Mouse (Mus musculus): Measurements from ENCODE around the gene Zfp143. TPM values are rescaled to one million over a fixed set of nuclear protein-coding genes. Genes with fewer than 3 reads are reported as not detected.
"Not testable (repeated sequence)": the region's sequence is repeated elsewhere in the genome, so short reads cannot be mapped to it uniquely, and the experiment has no call there.

The Zfp143 gene
- total RNA-seq, 1 experiment from 2014 or later, result 33.7 TPM

DNA sequence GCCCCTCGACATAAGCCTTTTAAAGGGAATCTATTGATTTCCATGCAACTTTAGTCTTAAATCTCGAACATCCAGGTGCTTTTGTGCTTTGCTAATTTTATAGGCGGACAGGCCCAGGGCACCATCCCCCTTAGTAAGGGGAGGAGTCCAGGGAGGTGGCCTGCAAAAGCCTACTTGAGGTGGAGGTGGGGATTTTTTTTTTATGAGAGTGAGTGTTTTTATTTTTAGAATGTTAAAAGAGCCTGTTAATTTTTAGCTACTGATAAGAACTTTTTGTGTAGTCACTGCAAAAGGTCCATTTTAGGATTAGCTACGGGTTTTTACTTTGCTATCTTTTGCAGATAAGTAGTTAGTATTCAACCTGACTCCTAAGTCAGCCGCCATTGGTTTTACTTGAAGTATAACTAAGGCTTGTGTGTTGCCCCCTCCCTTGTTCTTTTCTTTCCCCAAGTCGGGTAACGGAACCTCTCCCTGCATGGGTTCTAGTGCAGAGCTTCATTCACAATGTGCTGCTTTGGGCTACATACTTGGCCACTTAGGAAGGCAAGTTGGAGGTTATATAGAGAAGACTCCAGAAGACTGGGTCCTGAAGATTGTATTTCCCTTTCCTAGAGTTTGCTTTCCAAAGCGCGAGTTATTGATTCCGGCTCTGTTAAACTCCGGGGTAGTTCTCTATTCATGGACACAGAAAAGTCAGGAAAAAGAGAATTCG is 63.0 kb downstream of the Zfp143 start:
- no peak for ATAC-seq (replicated peaks; ENCODE audit: low read depth, poor library complexity, severe bottlenecking)

DNA sequence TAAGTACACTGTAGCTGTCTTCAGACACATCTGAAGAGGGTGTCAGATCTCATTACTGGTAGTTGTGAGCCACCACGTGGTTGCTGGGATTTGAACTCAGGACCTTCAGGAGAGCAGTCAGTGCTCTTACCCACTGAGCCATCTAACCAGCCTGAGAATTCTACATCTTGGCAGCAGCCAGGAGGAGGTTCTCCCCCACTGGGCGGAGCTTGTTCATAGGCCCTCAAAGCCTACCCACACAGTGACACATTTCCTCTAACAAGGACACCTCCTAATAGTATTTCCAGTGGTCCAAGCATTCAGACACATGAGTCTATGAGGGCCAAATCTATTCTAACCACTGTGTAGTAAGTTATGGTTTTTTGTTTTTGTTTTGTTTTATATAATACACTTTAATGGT is 67.5 kb downstream of the Zfp143 start:
- peak; percentile 55 for ATAC-seq (replicated peaks; ENCODE audit: low read depth, poor library complexity, severe bottlenecking)

DNA sequence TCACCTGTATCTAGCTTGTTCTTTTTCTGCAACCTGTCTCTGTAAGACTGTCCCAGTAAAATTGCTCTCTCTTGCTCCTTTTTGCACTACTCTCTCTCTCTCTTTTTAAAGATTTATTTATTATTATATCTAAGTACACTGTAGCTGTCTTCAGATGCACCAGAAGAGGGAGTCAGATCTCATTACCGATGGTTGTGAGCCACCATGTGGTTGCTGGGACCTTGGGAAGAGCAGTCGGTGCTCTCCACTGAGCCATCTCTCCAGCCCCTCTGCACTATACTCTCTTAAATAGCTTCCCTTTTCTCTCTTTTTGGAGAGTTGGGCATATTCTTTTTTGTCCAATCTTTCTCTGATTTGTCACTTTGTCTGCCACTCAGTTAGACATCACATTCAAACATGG is 71.3 kb downstream of the Zfp143 start:
- ATAC-seq (replicated peaks; ENCODE audit: low read depth, poor library complexity, severe bottlenecking), result not testable (repeated sequence)

DNA sequence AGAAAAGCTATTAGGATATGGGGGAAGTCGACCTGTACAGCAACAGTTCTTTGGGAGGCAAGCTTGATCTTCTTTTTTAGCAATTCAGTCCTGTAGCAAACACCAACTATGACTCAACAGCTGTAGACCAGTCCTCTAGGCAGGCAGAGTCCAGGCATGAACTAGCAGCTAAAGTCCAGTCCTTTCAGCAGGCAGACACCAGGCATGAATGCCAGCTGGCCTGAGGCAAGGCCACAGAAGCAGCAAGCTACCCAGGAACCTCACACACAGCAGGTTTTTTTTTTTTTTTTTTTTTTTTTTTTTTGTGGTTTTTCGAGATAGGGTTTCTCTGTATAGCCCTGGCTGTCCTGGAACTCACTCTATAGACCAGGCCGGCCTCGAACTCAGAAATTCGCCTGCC is 73.0 kb downstream of the Zfp143 start:
- no peak for ATAC-seq (replicated peaks; ENCODE audit: low read depth, poor library complexity, severe bottlenecking)

DNA sequence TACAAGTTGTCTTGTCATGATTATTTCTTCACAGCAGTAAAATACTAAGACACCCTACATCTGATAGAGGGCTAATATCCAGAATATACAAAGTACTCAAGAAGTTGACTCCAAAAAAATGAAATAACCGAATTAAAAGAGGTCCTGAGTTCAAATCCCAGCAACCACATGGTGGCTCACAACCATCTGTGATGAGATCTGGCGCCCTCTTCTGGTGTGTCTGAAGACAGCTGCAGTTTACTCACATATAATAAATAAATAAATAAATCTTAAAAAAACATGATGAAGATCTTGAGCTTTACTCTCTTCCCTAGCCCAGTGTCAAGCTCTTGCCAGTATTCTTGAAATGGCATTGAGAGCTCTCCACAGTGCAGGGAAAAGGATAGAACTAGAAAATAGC is 77.5 kb downstream of the Zfp143 start:
- ATAC-seq (replicated peaks; ENCODE audit: low read depth, poor library complexity, severe bottlenecking), result no peak

DNA sequence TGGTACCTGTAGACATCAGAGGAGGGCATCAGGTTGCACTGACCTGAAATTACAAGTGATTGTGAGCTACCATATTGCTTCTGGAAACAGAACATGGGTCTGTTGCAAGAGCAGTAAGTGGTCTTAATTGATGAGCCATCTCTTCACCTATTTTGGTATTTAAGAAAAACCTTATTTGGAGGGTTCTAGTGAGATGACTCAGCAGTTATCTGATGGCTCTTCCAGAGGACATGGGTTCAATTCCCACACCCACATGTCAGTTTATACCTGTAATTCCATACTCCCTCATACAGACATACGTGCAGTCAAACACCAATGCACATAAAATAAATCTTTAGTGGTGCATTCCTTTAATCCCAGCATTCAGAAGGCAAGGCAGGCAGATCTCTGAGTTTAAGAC is 82.8 kb downstream of the Zfp143 start:
- no peak for ATAC-seq (replicated peaks; ENCODE audit: low read depth, poor library complexity, severe bottlenecking)

Other genes with a start within 250 kb of the Zfp143 start
- not detected in 2 replicates for gene Scube2, start 195.5 kb upstream of the Zfp143 start, total RNA-seq (2017)
- gene Dennd5a, start 100.7 kb upstream of the Zfp143 start, total RNA-seq (2017), result 73.3 and 77.4 TPM in 2 replicates
- 26.0 and 33.6 TPM in 2 replicates for gene Tmem41b, start 74.3 kb upstream of the Zfp143 start, total RNA-seq (2017)
- 253 and 293 TPM in 2 replicates for gene Ipo7, start 42.9 kb upstream of the Zfp143 start, total RNA-seq (2017)
- gene Wee1, start 60.8 kb downstream of the Zfp143 start, total RNA-seq (2017), result 37.1 and 52.5 TPM in 2 replicates
- gene Swap70, start 160.5 kb downstream of the Zfp143 start, total RNA-seq (2017), result 62.2 and 66.2 TPM in 2 replicates

Data from common myeloid progenitor, adult 5-6 weeks (primary cell).